Mouse (Mus musculus) embryonic fibroblast, embryonic 13.5 days (primary cell): ENCODE measurements around the gene Oprm1. TPM values are rescaled to one million over a fixed set of nuclear protein-coding genes. Genes with fewer than 3 reads are reported as not detected.

ENCODE experiments used
- H3K27ac ChIP-seq: 2 replicates; pipeline ENCODE4 v1.5.1; 2012; ENCODE audit warnings: low read length, control low read depth, inconsistent platforms; ENCODE audit not compliant: insufficient read depth
- H3K4me1 ChIP-seq: 2 replicates; pipeline ENCODE4 v1.6.1; 2011; ENCODE audit warnings: low read length; ENCODE audit not compliant: control insufficient read depth, insufficient read depth
- H3K4me3 ChIP-seq: 2 replicates; pipeline ENCODE4 v1.5.1; 2011; ENCODE audit warnings: mild to moderate bottlenecking, control low read depth, low read length; ENCODE audit not compliant: insufficient read depth
- CTCF ChIP-seq: IDR thresholded peaks from 2 replicates; pipeline ENCODE4 v1.5.1; 2011; ENCODE audit warnings: mild to moderate bottlenecking, control low read depth, low read length, moderate library complexity, borderline replicate concordance; ENCODE audit not compliant: insufficient read depth
- POLR2A ChIP-seq: IDR thresholded peaks from 2 replicates; pipeline ENCODE4 v1.6.1; 2011; ENCODE audit warnings: low read depth, mild to moderate bottlenecking, control low read depth, low read length, moderate library complexity
- polyA plus RNA-seq: library from polyadenylated mRNA; stranded (reverse); fragments of >200 nt; gene quantifications from 2 replicates; pipeline ENCODE4 v1.2.4, GENCODE M21; 2011; ENCODE audit warnings: low read depth; ENCODE audit not compliant: missing spikeins, insufficient read length

The Oprm1 gene
- polyA plus RNA-seq, 1 experiment = not detected

GRCm38 (mm10) chr10:7076201-7076600 lies 317.9 kb downstream of the Oprm1 start:
- H3K27ac ChIP-seq = peak overlapping the region; percentile 61
- no peak overlapping the region for H3K4me3 ChIP-seq
- H3K4me1 ChIP-seq = peaks cover 5% of the 10 kb centered on the region
- TF ChIP-seq POLR2A = no peak
- peak; percentile 79 for TF ChIP-seq CTCF

- peak overlapping the region; percentile 61 for H3K27ac ChIP-seq
- no peak for TF ChIP-seq CTCF
- TF ChIP-seq POLR2A = no peak; the same call in 1 of the 2 replicates
- peaks cover 5% of the 10 kb centered on the region for H3K4me1 ChIP-seq
- no peak overlapping the region for H3K4me3 ChIP-seq
These were observed 318.4 kb downstream of the Oprm1 start for GRCm38 (mm10) chr10:7076662-7077211.

- Histone ChIP-seq H3K27ac (no peak overlapping the region), H3K4me1 (peaks cover 5% of the 10 kb centered on the region), H3K4me3 (no peak overlapping the region)
- TF ChIP-seq CTCF = no peak
- TF ChIP-seq POLR2A = no peak
These were observed 319.1 kb downstream of the Oprm1 start for GRCm38 (mm10) chr10:7077389-7077808.

GRCm38 (mm10) chr10:7077971-7078370 lies 319.7 kb downstream of the Oprm1 start:
- no peak overlapping the region for H3K27ac ChIP-seq
- no peak overlapping the region for H3K4me3 ChIP-seq
- TF ChIP-seq CTCF = no peak
- no peak for TF ChIP-seq POLR2A

More at GRCm38 (mm10) chr10:7077971-7078370, 319.7 kb downstream of the Oprm1 start:
- peaks cover 5% of the 10 kb centered on the region for H3K4me1 ChIP-seq

Other genes with a start within 250 kb of the Oprm1 start
- gene Gm10945, start 3.3 kb downstream of the Oprm1 start, polyA plus RNA-seq = not detected in 2 replicates